Mouse (Mus musculus) ES-E14 (cell line): ENCODE measurements around the gene Crcp. TPM values are rescaled to one million over a fixed set of nuclear protein-coding genes. Genes with fewer than 3 reads are reported as not detected.
"Not testable (repeated sequence)": the region's sequence is repeated elsewhere in the genome, so short reads cannot be mapped to it uniquely, and the experiment has no call there.

Experiments used
- DNase-seq: peaks from one replicate; pipeline ENCODE4 v3.0.0-alpha.2; 2013; ENCODE audit warnings: low read depth, low spot score
- H3K27ac ChIP-seq: 2 replicates; pipeline ENCODE4 v1.5.1; 2012; ENCODE audit warnings: low read depth, mild to moderate bottlenecking, low read length, moderate library complexity, mixed read lengths; ENCODE audit not compliant: poor library complexity, insufficient read depth, severe bottlenecking
- H3K36me3 ChIP-seq: 2 replicates; pipeline ENCODE4 v1.6.1; 2012; ENCODE audit warnings: mild to moderate bottlenecking, low read length, moderate library complexity, mixed read lengths; ENCODE audit not compliant: control insufficient read depth, poor library complexity, insufficient read depth, severe bottlenecking
- H3K4me1 ChIP-seq, 2 experiments: fragments of 150-350 bp in 1 of 2; sonication (generic) in 1 of 2; 2 replicates each; pipeline ENCODE4 v1.6.1; 2012; ENCODE audit warnings: low read length in 2 of 2, mild to moderate bottlenecking in 1 of 2, mixed read lengths in 1 of 2; ENCODE audit not compliant: control insufficient read depth in 2 of 2, insufficient read depth in 2 of 2, poor library complexity in 1 of 2
- H3K4me3 ChIP-seq, 2 experiments: fragments of 150-350 bp in 1 of 2; sonication (generic) in 1 of 2; 2 replicates each; pipeline ENCODE4 v1.5.1; 2012; ENCODE audit warnings: low read length in 2 of 2, low read depth in 1 of 2, mild to moderate bottlenecking in 1 of 2, mixed read lengths in 1 of 2; ENCODE audit not compliant: insufficient read depth in 1 of 2, poor library complexity in 1 of 2, severe bottlenecking in 1 of 2
- H3K9ac ChIP-seq: 2 replicates; pipeline ENCODE4 v1.6.1; 2012; ENCODE audit warnings: low read depth, mild to moderate bottlenecking, low read length, mixed read lengths; ENCODE audit not compliant: poor library complexity, insufficient read depth, severe bottlenecking
- H3K9me3 ChIP-seq: fragments of 150-350 bp; sonication (generic); 2 replicates; pipeline ENCODE4 v1.6.1; 2012; ENCODE audit warnings: low read depth, mild to moderate bottlenecking, low read length; ENCODE audit not compliant: control insufficient read depth, insufficient read depth
- CHD2 ChIP-seq: IDR thresholded peaks from 2 replicates; pipeline ENCODE4 v1.6.1; 2014; ENCODE audit warnings: mild to moderate bottlenecking, low read depth, low read length, inconsistent platforms
- HCFC1 ChIP-seq: IDR thresholded peaks from 2 replicates; pipeline ENCODE4 v1.6.1; 2012; ENCODE audit warnings: low read length, inconsistent platforms, borderline replicate concordance; ENCODE audit not compliant: insufficient read depth
- MAFK ChIP-seq: IDR thresholded peaks from 2 replicates; pipeline ENCODE4 v1.6.1; 2014; ENCODE audit warnings: mild to moderate bottlenecking, low read depth, low read length, inconsistent platforms; ENCODE audit not compliant: insufficient read depth
- ZC3H11A ChIP-seq: IDR thresholded peaks from 2 replicates; pipeline ENCODE4 v1.6.1; 2012; ENCODE audit warnings: low read depth, mild to moderate bottlenecking, inconsistent platforms, low read length, borderline replicate concordance
- ZNF384 ChIP-seq: IDR thresholded peaks from 2 replicates; pipeline ENCODE4 v1.6.1; 2012; ENCODE audit warnings: low read depth, low read length, inconsistent platforms
- in situ Hi-C, 2 experiments: fragments of 600-800 bp; cut with MboI; formaldehyde crosslinking; loops; one replicate each; pipeline ENCODE4 v1.15.1; 2025; ENCODE audit warnings: low sequenced_read_pairs in 2 of 2, inconsistent platforms in 1 of 2; ENCODE audit not compliant: unreplicated experiment in 2 of 2
- total RNA-seq: library from RNA; depleted of rRNA; stranded (reverse); fragments of 300-350 nt; gene quantifications from 2 replicates; pipeline ENCODE4 v1.2.3, GENCODE M21; 2012

The Crcp gene
- total RNA-seq, 1 experiment = 30.8 TPM

DNA sequence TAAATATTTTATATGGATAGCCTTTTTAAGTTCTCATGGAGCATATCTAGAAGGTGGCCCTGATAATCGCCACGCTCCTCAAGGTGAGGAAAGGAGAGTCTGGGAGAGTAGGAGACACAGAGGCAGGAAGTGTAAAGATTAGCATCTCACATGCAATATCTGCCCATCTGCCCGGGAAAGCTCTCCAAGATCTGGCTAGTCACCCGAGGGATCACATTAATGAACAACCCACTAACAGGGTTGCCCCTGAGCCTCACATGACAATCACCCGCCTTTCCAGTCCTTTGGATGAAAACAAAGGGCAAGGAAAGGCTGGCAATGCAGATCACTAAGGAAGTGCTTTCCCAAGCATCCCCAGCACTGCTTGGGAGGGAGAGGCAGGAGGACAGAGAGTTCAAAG lies 2.0 kb upstream of the Crcp start:
- H3K9ac ChIP-seq = no peak overlapping the region
- H3K36me3 ChIP-seq = no peaks in the 10 kb centered on the region
- H3K27ac ChIP-seq = no peak overlapping the region
- in situ Hi-C loops = no loop called here
- H3K4me1 ChIP-seq = peaks cover 0 to 8% of the 10 kb centered on the region in 2 experiments; a peak in 1 of 4 replicates
- no peaks in the 10 kb centered on the region for H3K9me3 ChIP-seq
- no peak for DNase-seq
- H3K4me3 ChIP-seq = no peak overlapping the region
- TF ChIP-seq MAFK = no peak
- no peak for TF ChIP-seq ZNF384
- no peak for TF ChIP-seq ZC3H11A
- TF ChIP-seq CHD2 = no peak
- TF ChIP-seq HCFC1 = no peak

DNA sequence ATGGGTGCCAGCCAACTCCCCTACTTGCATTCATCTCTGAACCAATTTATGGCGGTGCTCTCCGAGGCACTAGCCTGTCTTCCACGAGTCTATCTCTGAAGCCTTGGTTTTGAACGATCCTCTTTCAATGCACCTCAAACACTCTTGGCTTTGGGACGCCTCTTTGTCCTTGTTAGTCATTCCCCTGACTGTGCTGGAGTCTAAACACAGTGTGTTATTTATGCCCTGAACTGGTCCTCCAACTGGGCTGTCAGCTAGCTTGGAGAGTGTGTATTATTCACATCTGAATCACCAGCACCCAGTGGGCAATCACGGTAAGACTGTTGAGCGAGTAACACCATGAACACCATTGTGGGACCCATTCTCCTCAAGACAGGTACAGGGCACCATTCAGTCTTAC lies 1.4 kb upstream of the Crcp start:
- DNase-seq = no peak
- Histone ChIP-seq H3K9ac (no peak overlapping the region), H3K36me3 (no peaks in the 10 kb centered on the region), H3K9me3 (no peaks in the 10 kb centered on the region), H3K4me1 (peaks cover 0 to 9% of the 10 kb centered on the region in 2 experiments; a peak in 2 of 4 replicates), H3K27ac (no peak overlapping the region), H3K4me3 (no peak overlapping the region)
- no peak for TF ChIP-seq CHD2
- no peak for TF ChIP-seq ZC3H11A
- no peak for TF ChIP-seq HCFC1
- TF ChIP-seq MAFK = no peak
- TF ChIP-seq ZNF384 = no peak
- in situ Hi-C loops = no loop called here

DNA sequence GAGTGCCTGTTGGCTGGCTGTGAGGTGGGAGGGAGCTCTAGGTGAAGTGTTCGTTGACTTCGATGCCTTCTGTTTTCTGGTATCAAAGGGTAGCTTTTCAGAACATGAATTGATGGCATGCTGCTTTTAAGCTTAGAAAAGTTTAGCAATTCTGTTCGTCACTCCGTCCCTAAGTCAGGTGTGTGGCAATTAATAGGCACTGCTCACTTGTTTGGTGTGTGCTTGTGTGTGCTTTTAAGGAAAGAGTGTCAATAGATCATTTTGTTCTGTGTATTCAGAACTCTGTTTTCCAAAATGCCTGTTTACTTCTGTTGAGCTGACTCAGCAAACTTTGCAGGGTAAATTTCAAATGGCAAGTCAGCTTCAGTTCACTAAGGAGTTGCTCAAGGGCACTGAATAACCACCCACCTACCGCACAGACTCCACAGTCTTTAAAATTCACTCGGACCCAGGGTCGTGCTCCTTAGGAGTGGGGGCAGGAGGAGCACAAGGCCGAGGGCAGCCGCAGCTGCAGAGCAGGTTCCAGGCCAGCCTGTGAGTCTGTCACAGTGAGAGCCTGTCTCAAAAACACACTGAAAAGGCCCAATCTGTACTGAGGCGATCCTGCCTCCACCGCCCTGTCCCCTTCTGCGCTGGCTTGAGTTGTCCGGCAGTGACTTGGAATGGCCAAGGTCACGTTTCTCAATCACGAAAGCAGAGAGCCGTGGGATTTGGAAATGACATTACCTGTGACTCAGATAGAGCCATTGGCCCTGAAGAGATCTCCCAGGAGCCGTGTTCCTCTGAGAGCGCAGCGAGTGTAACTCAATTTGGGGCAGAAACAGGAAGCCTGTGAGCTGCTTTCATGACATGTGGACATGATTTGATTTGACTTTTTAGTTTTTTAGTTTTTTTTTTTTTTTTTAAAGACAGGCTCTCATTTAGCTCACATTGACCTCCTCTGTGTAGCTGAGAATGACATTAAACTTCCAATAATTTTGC lies 2.6 kb downstream of the Crcp start:
- Histone ChIP-seq H3K4me1 (peaks cover 0 to 10% of the 10 kb centered on the region in 2 experiments; a peak in 1 of 4 replicates), H3K9me3 (no peaks in the 10 kb centered on the region), H3K4me3 (peak overlapping the region in 1 of 2 experiments; percentile 32; a peak in 2 of 4 replicates), H3K9ac (peak overlapping the region; percentile 46), H3K36me3 (no peaks in the 10 kb centered on the region; the same call in 1 of the 2 replicates), H3K27ac (no peak overlapping the region; the same call in 1 of the 2 replicates)
- TF ChIP-seq MAFK (peak; percentile 91), HCFC1 (no peak)
- no peak for DNase-seq
- in situ Hi-C loops = no loop called here

DNA sequence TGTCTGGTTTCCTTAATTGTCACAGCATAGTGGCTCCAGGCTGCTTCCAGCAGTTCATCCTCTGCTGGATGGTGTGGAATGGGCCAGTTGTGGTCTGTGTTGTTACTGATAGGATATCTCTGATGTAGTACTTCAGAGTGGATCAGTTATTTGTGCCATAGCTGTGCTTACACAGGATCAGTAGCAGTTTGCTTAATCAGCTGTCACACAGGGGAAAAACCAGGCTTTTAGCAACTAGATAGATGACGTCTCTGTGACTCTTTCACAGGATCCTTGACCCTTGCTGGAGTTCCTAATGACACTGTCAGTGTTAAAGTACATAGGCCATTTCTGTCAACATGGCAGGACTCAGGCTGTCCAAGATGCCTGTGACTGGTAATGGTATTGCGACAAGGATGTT lies 4.8 kb downstream of the Crcp start:
- Histone ChIP-seq H3K9ac (no peak overlapping the region), H3K36me3 (peaks cover 4% of the 10 kb centered on the region), H3K4me3 (no peak overlapping the region), H3K4me1 (peaks cover 0 to 10% of the 10 kb centered on the region in 2 experiments; a peak in 1 of 4 replicates), H3K27ac (no peak overlapping the region), H3K9me3 (no peaks in the 10 kb centered on the region)
- in situ Hi-C loops = no loop called here
- no peak for TF ChIP-seq CHD2
- TF ChIP-seq ZNF384 = no peak
- no peak for TF ChIP-seq ZC3H11A
- no peak for TF ChIP-seq MAFK
- no peak for TF ChIP-seq HCFC1
- DNase-seq = no peak

DNA sequence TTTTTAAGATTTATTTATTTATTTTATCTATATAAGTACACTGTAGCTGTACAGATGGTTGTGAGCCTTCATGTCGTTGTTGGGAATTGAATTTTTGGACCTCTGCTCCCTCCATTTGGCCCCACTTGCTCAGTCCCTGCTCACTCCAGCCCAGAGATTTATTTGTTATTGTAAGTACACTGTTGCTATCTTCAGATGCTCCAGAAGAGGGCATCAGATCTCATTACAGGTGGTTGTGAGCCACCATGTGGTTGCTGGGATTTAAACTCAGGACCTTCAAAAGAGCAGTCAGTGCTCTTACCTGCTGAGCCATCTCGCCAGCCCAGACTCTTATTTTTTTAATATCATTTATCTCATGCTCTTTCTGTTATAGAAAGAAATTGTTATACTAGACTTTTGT lies 7.2 kb downstream of the Crcp start:
- H3K4me1 ChIP-seq, in situ Hi-C loops, H3K9me3 ChIP-seq, H3K4me3 ChIP-seq, DNase-seq, H3K27ac ChIP-seq, H3K9ac ChIP-seq: not testable (repeated sequence)
- peaks cover 19% of the 10 kb centered on the region for H3K36me3 ChIP-seq
